Mouse (Mus musculus) heart, postnatal 0 days (tissue): Measurements from ENCODE around the gene Pdzd3. TPM values are rescaled to one million over a fixed set of nuclear protein-coding genes. Genes with fewer than 3 reads are reported as not detected.

ENCODE experiments used
- ATAC-seq: fragments of 200-750 bp; cut with Nextera tagmentation; 2 replicates; pipeline ENCODE4 v1.8.0; 2017; ENCODE audit warnings: low read depth, moderate number of reproducible peaks, moderate library complexity; ENCODE audit not compliant: insufficient read depth
- DNase-seq: peaks from one replicate; pipeline ENCODE4 v3.0.0-alpha.2; 2016; ENCODE audit warnings: low spot score
- H3K27ac ChIP-seq: fragments of 300-500 bp; sonication (generic); 2 replicates; pipeline ENCODE4 v1.5.1; 2014; ENCODE audit warnings: low read depth, mild to moderate bottlenecking
- H3K27me3 ChIP-seq: fragments of 300-500 bp; sonication (generic); 2 replicates; pipeline ENCODE4 v1.6.1; 2014; ENCODE audit warnings: low read length, mixed read lengths; ENCODE audit not compliant: control insufficient read depth, insufficient read depth
- H3K36me3 ChIP-seq: fragments of 300-500 bp; sonication (generic); replicated peaks from 2 replicates; pipeline ENCODE4 v1.6.1; 2014; ENCODE audit warnings: low read length, mixed read lengths; ENCODE audit not compliant: control insufficient read depth, insufficient read depth
- H3K4me1 ChIP-seq: fragments of 300-500 bp; sonication (generic); 2 replicates; pipeline ENCODE4 v1.6.1; 2014; ENCODE audit warnings: antibody characterized with exemption; ENCODE audit not compliant: control insufficient read depth, insufficient read depth
- H3K4me2 ChIP-seq: fragments of 300-500 bp; sonication (generic); 2 replicates; pipeline ENCODE4 v1.6.1; 2014; ENCODE audit warnings: low read depth, mild to moderate bottlenecking, low read length, moderate library complexity
- H3K4me3 ChIP-seq: fragments of 300-500 bp; sonication (generic); 2 replicates; pipeline ENCODE4 v1.5.1; 2014; ENCODE audit warnings: low read depth, low read length
- H3K9ac ChIP-seq: fragments of 300-500 bp; sonication (generic); replicated peaks from 2 replicates; pipeline ENCODE4 v1.6.1; 2014; ENCODE audit warnings: low read depth, low read length, mixed read lengths
- H3K9me3 ChIP-seq: fragments of 300-500 bp; sonication (generic); replicated peaks from 2 replicates; pipeline ENCODE4 v1.6.1; 2016; ENCODE audit warnings: low read length; ENCODE audit not compliant: control insufficient read depth
- CTCF ChIP-seq: IDR thresholded peaks from 2 replicates; pipeline ENCODE4 v1.5.1; 2016; ENCODE audit warnings: antibody characterized with exemption, control low read depth, low read depth
- EP300 ChIP-seq: IDR thresholded peaks from 2 replicates; pipeline ENCODE4 v1.6.1; 2016; ENCODE audit warnings: antibody characterized with exemption, low read depth
- WGBS: fragments of 180-500 bp; shearing (Covaris S2); extraction: QIAGEN DNeasy Blood & Tissue Kit; methylation state at CpG from one replicate; pipeline ENCODE4 v1.1.7; 2014; 5-methylcytosine and 5-hydroxymethylcytosine counted together
- polyA plus RNA-seq: library from polyadenylated mRNA; unstranded; fragments of >200 nt; fragmentation: Nextera tagmentation; extraction: Ambion mirVana; gene quantifications from 2 replicates; pipeline ENCODE4 v1.2.1, GENCODE M21; 2015
- total RNA-seq: library from RNA; depleted of rRNA; stranded (reverse); fragments of >200 nt; gene quantifications from 2 replicates; pipeline ENCODE4 v1.2.3, GENCODE M21; 2014; ENCODE audit warnings: low replicate concordance

Gene Pdzd3
- total and polyA plus RNA-seq, 2 experiments from 2014 or later = 0.07 TPM; not detected in 1

- 20% methylated on average over 19 of the region's 19 CpGs for WGBS
- H3K4me3 ChIP-seq = peak overlapping the region; percentile 75
- no peaks in the 10 kb centered on the region for H3K9me3 ChIP-seq
- peak overlapping the region; percentile 69 for H3K27ac ChIP-seq
- H3K36me3 ChIP-seq = no peaks in the 10 kb centered on the region
- peaks cover 21% of the 10 kb centered on the region for H3K4me1 ChIP-seq
- DNase-seq (peak; percentile 68), ATAC-seq (no peak)
- peak overlapping the region; percentile 49; the same call in 1 of the 2 replicates for H3K9ac ChIP-seq
- peak overlapping the region; percentile 52 for H3K4me2 ChIP-seq
- no peaks in the 10 kb centered on the region for H3K27me3 ChIP-seq
- 0 out of 2 replicates have a peak, but pooled peaks have one; percentile 2 for TF ChIP-seq EP300
- no peak for TF ChIP-seq CTCF
Measured at GRCm38 (mm10) chr9:44234479-44235427, 16.5 kb downstream of the Pdzd3 start.

- TF ChIP-seq EP300 (peak; percentile 31), CTCF (peak; percentile 99)
- Histone ChIP-seq H3K4me3 (peak within 1 kb of the TSS; percentile 75), H3K9me3 (no peaks in the 10 kb centered on the region), H3K27me3 (no peaks in the 10 kb centered on the region), H3K4me1 (peaks cover 26% of the 10 kb centered on the region), H3K27ac (peak within 1 kb of the TSS; percentile 88), H3K9ac (peak within 1 kb of the TSS; percentile 84), H3K36me3 (no peaks in the 10 kb centered on the region), H3K4me2 (peak within 1 kb of the TSS; percentile 75)
- DNase-seq = peak; percentile 96
- WGBS = under 1% methylated on average over 41 of the region's 76 CpGs
- peak; percentile 91 for ATAC-seq
Measured at GRCm38 (mm10) chr9:44233802-44234478, 17.3 kb downstream of the Pdzd3 start, which contains the start of gene Cbl. Cbl (minus strand) TSS chr9:44234049.

DNA sequence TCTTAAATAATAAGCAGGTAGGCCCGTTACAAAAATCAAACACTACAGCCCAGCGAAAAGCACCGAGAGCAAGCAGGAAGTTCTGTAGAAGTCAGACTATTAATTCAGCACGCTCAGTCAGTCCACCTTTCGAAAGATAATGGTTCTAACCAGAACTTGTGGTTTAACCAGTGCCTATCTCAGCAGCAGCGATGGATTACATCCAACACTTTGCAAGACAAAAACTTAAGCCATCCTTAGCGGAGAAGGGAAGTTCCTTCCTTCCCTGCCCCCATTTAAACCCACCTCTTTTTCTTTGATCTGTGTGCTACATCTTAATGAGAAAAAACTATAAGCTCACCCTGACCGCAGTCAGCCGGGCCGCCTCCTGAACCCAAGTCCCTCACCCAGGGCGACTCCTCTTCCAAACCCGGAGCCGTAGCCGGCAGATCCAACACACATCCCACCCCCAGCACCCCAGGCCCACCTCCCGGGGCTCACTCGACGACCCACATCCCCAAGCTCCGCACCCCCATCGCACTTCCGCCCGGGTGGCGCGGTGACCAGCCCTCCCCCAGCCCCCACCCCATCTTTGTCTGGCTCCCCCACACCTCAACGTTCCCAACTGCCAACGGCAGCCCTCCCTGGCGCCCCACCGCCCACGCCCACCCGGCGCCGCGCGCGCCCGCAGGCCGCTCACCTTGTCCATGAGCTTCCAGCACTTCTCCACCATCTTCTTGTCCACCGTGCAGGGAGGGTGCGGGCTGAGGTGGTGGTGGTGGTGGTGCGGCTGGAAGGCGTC lies 18.1 kb downstream of the Pdzd3 start:
- no peak for TF ChIP-seq CTCF
- TF ChIP-seq EP300 = no peak; the same call in 1 of the 2 replicates
- peak; percentile 16 for DNase-seq
- peak overlapping the region; percentile 84 for H3K9ac ChIP-seq
- no peaks in the 10 kb centered on the region for H3K27me3 ChIP-seq
- no peaks in the 10 kb centered on the region for H3K36me3 ChIP-seq
- ATAC-seq = peak; percentile 55
- no peaks in the 10 kb centered on the region for H3K9me3 ChIP-seq
- under 1% methylated on average over 39 of the region's 40 CpGs for WGBS
- peaks cover 29% of the 10 kb centered on the region for H3K4me1 ChIP-seq
- H3K4me3 ChIP-seq = peak overlapping the region; percentile 75
- peak overlapping the region; percentile 75 for H3K4me2 ChIP-seq
- peak overlapping the region; percentile 88 for H3K27ac ChIP-seq

DNA sequence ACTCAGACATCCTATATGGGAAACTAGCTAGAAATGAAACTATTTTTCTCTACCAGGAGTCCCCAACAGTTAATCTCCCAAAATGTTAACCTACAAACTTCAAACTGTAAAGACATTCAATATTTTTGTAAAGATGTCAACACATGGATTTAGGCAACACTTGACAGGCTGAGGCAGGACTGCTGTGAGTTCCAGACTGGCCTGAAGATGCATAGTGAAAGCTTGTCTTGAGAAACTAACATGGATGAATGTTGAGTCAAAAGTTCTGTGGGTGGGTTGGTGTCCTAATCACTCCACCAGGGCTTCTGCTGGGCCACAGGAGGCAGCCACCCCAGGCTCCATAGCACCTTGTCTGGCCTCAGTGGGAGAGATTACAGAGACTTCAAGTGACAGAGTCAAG lies 19.7 kb downstream of the Pdzd3 start:
- Histone ChIP-seq H3K27me3 (no peaks in the 10 kb centered on the region), H3K4me3 (no peak overlapping the region), H3K27ac (no peak overlapping the region), H3K9me3 (no peaks in the 10 kb centered on the region), H3K9ac (no peak overlapping the region), H3K36me3 (no peaks in the 10 kb centered on the region), H3K4me2 (peak overlapping the region; percentile 75; the same call in 1 of the 2 replicates), H3K4me1 (peaks cover 29% of the 10 kb centered on the region)
- DNase-seq = no peak
- TF ChIP-seq EP300 = no peak
- no peak for TF ChIP-seq CTCF
- no peak for ATAC-seq

DNA sequence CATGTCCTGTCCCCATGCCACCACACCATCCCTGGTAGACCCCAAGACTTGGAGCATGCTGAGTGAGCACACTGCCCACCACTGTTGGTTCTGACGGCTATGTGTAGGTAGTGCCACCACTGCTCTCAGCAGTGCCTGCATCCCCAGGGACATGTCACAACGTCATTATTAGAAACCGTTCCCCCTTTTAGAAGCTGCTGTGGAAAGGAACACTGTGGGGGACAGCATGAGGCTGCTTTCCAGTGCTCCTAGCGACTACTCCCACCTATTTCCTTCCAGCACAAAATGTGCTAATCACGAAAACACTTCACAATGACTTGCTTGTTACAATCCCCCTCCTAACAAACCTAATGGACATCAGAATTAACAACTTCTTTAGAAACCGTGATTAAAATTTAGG lies 25.3 kb downstream of the Pdzd3 start:
- H3K27ac ChIP-seq = peak overlapping the region; percentile 51; the same call in 1 of the 2 replicates
- no peak overlapping the region for H3K4me3 ChIP-seq
- ATAC-seq = no peak
- TF ChIP-seq EP300 (no peak), CTCF (no peak)
- no peaks in the 10 kb centered on the region for H3K9me3 ChIP-seq
- H3K4me1 ChIP-seq = 0 out of 2 replicates have a peak, but pooled peaks cover 26% of the 10 kb centered on the region
- no peak overlapping the region for H3K9ac ChIP-seq
- 26% methylated on average over 6 of the region's 6 CpGs for WGBS
- DNase-seq = peak; percentile 33
- no peak overlapping the region for H3K4me2 ChIP-seq
- H3K27me3 ChIP-seq = no peaks in the 10 kb centered on the region
- no peaks in the 10 kb centered on the region for H3K36me3 ChIP-seq
